Mouse (Mus musculus) cortical plate, adult 2 months (tissue): Measurements from ENCODE around the gene Padi2. TPM values are rescaled to one million over a fixed set of nuclear protein-coding genes. Genes with fewer than 3 reads are reported as not detected.

Source experiments
- H3K27ac ChIP-seq: fragments of 200-500 bp; 2 replicates; pipeline ENCODE4 v1.5.1; 2012; ENCODE audit warnings: low read length, control low read depth, inconsistent platforms; ENCODE audit not compliant: insufficient read depth
- H3K4me1 ChIP-seq: fragments of 200-500 bp; 2 replicates; pipeline ENCODE4 v1.6.1; 2011; ENCODE audit warnings: low read length; ENCODE audit not compliant: control insufficient read depth, insufficient read depth
- H3K4me3 ChIP-seq: fragments of 200-500 bp; 2 replicates; pipeline ENCODE4 v1.5.1; 2011; ENCODE audit warnings: mild to moderate bottlenecking, low read length, control low read depth; ENCODE audit not compliant: insufficient read depth
- CTCF ChIP-seq: fragments of 200-500 bp; IDR thresholded peaks from 2 replicates; pipeline ENCODE4 v1.5.1; 2011; ENCODE audit warnings: mild to moderate bottlenecking, control low read depth, low read length; ENCODE audit not compliant: insufficient read depth; ENCODE audit errors: extremely low read depth
- POLR2A ChIP-seq: fragments of 200-500 bp; IDR thresholded peaks from 2 replicates; pipeline ENCODE4 v1.6.1; 2011; ENCODE audit warnings: mild to moderate bottlenecking, low read length, control low read depth; ENCODE audit not compliant: insufficient read depth; ENCODE audit errors: extremely low read depth
- polyA plus RNA-seq: library from polyadenylated mRNA; depleted of rRNA; stranded (reverse); fragments of >200 nt; gene quantifications from 2 replicates; pipeline ENCODE4 v1.2.3, GENCODE M21; 2012

Padi2 gene
- polyA plus RNA-seq, 1 experiment, result 19.4 TPM

DNA sequence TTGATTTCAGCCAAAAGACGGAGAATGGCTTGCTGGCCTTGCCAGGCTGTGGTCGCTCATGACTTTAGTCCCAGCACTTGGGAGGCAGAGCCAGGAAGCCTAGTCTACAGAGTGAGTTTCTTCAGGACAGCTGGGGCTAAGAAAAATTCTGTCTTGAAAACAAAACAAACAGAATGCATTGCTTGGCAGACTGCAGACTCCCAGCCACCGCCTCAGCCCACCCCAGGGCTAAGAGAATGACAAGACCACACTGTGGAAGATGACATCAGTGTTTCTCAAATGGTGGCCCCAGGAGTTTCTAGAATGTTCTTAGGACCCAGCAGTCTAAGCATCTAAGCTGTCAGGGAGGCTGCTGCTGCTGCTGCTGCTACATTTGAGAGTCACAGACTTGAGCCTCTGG, 9.1 kb downstream of the Padi2 start:
- Histone ChIP-seq H3K27ac (0 out of 2 replicates have a peak overlapping the region, but pooled peaks have one; percentile 16), H3K4me3 (no peak overlapping the region), H3K4me1 (no peaks in the 10 kb centered on the region)
- TF ChIP-seq POLR2A, result no peak
- no peak for TF ChIP-seq CTCF

DNA sequence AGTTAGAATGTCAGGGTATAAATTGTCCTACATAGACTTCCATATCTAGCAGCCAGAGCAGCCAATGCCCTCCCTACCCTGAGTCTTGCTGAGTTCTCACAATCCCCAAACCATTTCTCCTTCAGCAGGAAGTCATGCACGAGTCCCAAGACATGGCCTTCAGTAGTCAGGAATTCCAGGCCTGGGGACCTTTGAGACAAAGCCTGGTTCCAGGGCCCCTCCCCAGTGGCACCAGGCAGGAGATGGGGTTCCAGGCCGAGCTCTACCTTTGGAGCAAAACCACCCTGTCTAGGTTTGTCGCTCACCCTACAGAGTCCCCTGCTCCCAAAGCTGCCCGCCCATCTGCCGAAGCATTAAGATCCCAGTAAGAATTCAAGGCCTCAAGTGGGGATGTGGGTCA, 10.2 kb downstream of the Padi2 start:
- Histone ChIP-seq H3K4me3 (no peak overlapping the region), H3K27ac (no peak overlapping the region), H3K4me1 (no peaks in the 10 kb centered on the region)
- TF ChIP-seq POLR2A, result no peak
- no peak for TF ChIP-seq CTCF

- no peak overlapping the region for H3K27ac ChIP-seq
- no peak for TF ChIP-seq CTCF
- TF ChIP-seq POLR2A, result no peak
- no peaks in the 10 kb centered on the region for H3K4me1 ChIP-seq
These were observed 11.3 kb downstream of the Padi2 start for GRCm38 (mm10) chr4:140917451-140917850.

GRCm38 (mm10) chr4:140919974-140920836, 14.1 kb downstream of the Padi2 start:
- H3K27ac ChIP-seq, result no peak overlapping the region

More at GRCm38 (mm10) chr4:140917451-140917850, 11.3 kb downstream of the Padi2 start:
- H3K4me3 ChIP-seq, result no peak overlapping the region

GRCm38 (mm10) chr4:140922508-140922907, 16.4 kb downstream of the Padi2 start:
- H3K27ac ChIP-seq, result no peak overlapping the region
- no peak overlapping the region for H3K4me3 ChIP-seq
- no peak for TF ChIP-seq CTCF
- TF ChIP-seq POLR2A, result no peak
- no peaks in the 10 kb centered on the region for H3K4me1 ChIP-seq

More at GRCm38 (mm10) chr4:140919974-140920836, 14.1 kb downstream of the Padi2 start:
- no peak for TF ChIP-seq CTCF
- no peak for TF ChIP-seq POLR2A
- Histone ChIP-seq H3K4me1 (no peaks in the 10 kb centered on the region), H3K4me3 (no peak overlapping the region)

- TF ChIP-seq POLR2A, result no peak
- no peak for TF ChIP-seq CTCF
- no peak overlapping the region for H3K4me3 ChIP-seq
These were observed 19.5 kb downstream of the Padi2 start for GRCm38 (mm10) chr4:140925648-140926047.

GRCm38 (mm10) chr4:140928349-140928748, 22.2 kb downstream of the Padi2 start:
- Histone ChIP-seq H3K27ac (no peak overlapping the region), H3K4me3 (no peak overlapping the region), H3K4me1 (peaks cover 5% of the 10 kb centered on the region; the same call in 1 of the 2 replicates)
- TF ChIP-seq CTCF (no peak), POLR2A (no peak)

More at GRCm38 (mm10) chr4:140925648-140926047, 19.5 kb downstream of the Padi2 start:
- no peak overlapping the region for H3K27ac ChIP-seq
- H3K4me1 ChIP-seq, result peaks cover 5% of the 10 kb centered on the region; the same call in 1 of the 2 replicates

DNA sequence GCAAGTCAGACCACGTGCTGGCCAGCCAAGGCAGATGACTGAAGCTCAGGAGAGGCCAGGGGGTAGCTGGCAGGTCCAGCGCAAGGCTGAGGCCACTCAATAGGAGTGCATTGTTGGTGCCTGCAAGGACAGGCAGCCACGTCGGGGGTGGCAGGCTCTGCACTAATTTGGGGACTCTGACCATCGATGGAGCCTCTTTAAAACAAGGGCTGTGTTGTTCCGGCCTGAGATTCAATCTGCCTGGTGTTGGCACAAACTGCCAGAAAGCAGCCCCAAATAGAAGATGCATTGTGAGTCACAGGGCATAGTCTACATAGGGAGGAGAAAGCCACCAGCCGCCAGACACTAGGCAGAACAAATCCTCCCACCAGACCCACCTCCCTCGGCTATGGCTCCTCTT, 23.6 kb downstream of the Padi2 start:
- TF ChIP-seq CTCF (no peak), POLR2A (no peak)
- peak overlapping the region; percentile 61 for H3K27ac ChIP-seq
- no peak overlapping the region for H3K4me3 ChIP-seq
- H3K4me1 ChIP-seq, result peaks cover 5% of the 10 kb centered on the region; the same call in 1 of the 2 replicates

DNA sequence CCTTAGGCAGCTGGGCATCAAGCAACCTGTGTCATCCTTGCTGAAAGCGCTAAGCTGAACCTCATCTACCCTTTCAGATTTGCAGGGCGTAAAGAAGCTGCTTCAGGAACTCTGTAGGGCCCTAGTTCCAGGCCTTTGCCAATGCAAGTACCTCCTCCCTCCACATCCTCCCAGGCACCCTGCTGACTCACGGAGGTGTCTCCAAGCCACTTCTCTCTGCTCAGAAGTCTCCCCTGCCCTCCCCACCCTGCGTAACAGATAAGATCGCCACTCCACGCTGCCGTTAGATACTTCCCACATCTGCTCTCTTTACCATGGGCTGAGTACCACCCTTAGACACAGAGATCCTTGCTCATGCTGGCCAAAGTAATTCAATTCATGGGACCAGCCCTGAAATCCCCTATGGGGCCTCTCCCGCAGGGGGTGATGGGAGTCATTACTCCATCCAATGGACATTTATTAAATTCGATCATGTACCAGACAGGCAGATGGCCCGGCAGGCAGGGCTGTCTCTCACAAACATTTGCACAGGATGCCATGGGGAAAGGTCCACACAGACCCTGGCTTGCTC, 24.8 kb downstream of the Padi2 start:
- Histone ChIP-seq H3K4me1 (peaks cover 5% of the 10 kb centered on the region; the same call in 1 of the 2 replicates), H3K27ac (no peak overlapping the region), H3K4me3 (no peak overlapping the region)
- TF ChIP-seq CTCF (no peak), POLR2A (no peak)
